Mouse (Mus musculus) heart, postnatal 14 days (tissue): ENCODE data around the gene Flcn. TPM values are rescaled to one million over a fixed set of nuclear protein-coding genes. Genes with fewer than 3 reads are reported as not detected.
"Not testable (repeated sequence)": the region's sequence is repeated elsewhere in the genome, so short reads cannot be mapped to it uniquely, and the experiment has no call there.

Experiments
- DNase-seq, 2 experiments: peaks; one replicate each; pipeline ENCODE4 v3.0.0; 2021 to 2022
- intact Hi-C: fragments of 180-260 bp; cut with DNase I; formaldehyde crosslinking; loops from one replicate; pipeline ENCODE4 v1.15.1; 2025
- long read RNA-seq, 2 experiments: library from polyadenylated mRNA; stranded (forward); transcript quantifications; one replicate each; pipeline ENCODE4 v2.0.0; 2021
- total RNA-seq, 2 experiments: library from RNA; stranded (reverse); gene quantifications; 2 replicates each; pipeline ENCODE4 v1.2.3; 2021

Gene Flcn
- total RNA-seq = 10 to 100 TPM; 42.7 to 43.5 TPM
- long read RNA-seq, experiment 1, transcript Flcn-203 (13 exons, 3,437 nt) = major isoform, 51 of 64 reads
- long read RNA-seq, experiment 1, partial matches to known transcripts = 4 of 64 reads
- long read RNA-seq, experiment 1, other reads (novel, unspliced or antisense) = 9 of 64 reads
- long read RNA-seq, experiment 2, transcript Flcn-203 (13 exons, 3,437 nt) = major isoform, 41 of 52 reads
- long read RNA-seq, experiment 2, partial matches to known transcripts = 2 of 52 reads
- long read RNA-seq, experiment 2, other reads (novel, unspliced or antisense) = 8 of 52 reads

DNA sequence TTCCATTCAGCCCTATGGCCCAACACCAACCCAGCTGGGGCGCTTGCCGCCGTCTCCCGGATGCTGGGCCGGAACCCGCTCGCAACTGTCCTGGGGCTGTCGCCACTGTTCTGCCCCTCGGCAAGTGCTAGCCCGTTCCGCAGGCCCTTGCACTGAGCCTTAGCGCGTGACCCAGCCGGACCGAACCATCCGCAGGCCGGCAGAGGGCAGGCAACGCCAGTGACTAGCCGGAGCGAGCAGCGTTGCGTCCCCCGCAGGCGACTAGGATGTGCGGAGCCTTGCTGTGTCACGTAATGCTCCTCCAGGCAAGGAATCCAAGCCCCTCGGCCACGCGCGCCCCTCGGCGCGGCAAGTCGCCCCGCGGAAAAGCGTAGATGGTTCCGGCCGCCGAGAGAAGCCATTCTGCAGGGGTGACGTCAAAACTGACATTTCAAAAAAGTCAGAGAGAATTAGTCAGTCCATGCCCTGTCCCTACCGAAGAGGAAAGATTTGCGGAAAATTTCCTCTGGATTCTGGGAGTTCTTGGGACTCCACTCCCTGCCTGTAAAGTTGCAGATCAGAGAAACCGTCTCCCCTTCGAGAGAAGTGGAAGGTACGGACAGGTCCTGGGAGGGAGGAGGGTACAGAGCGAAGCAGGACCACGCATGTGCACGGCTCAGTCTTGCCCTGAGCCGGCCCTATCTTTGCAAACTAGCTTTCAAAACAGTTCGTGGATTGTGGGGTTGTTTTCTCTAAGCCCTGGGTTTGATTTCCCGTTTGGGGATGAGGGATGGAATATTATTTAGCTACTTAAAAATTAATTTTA, at the start of gene Flcn:
TSS of gene Flcn (minus strand) at position 347 of the 805 bp plus-strand sequence.
- DNase-seq = peak; percentile 85 to 87
- intact Hi-C loops = no loop called here

DNA sequence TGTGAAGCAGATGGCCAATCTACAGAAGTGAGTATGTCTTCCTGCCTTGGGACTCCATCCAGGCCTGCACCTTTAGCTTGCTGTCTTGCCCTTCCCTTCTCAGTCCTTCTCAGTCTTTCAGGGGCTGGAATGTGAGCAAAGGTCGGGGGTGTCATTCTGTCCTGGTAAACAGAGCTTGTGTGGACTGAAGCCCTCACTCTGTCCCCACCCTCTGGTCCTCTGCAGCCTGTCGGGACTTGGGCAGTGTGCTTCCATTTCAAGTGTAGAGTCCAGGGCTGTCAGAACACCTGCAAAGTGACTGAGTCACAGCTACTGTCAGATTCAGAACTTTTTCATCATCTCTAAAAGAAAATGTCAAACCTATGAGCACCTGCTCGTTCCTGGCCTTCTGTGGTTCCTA, 43.0 kb upstream of the Flcn start:
- DNase-seq = no peak
- intact Hi-C loops = no loop called here

DNA sequence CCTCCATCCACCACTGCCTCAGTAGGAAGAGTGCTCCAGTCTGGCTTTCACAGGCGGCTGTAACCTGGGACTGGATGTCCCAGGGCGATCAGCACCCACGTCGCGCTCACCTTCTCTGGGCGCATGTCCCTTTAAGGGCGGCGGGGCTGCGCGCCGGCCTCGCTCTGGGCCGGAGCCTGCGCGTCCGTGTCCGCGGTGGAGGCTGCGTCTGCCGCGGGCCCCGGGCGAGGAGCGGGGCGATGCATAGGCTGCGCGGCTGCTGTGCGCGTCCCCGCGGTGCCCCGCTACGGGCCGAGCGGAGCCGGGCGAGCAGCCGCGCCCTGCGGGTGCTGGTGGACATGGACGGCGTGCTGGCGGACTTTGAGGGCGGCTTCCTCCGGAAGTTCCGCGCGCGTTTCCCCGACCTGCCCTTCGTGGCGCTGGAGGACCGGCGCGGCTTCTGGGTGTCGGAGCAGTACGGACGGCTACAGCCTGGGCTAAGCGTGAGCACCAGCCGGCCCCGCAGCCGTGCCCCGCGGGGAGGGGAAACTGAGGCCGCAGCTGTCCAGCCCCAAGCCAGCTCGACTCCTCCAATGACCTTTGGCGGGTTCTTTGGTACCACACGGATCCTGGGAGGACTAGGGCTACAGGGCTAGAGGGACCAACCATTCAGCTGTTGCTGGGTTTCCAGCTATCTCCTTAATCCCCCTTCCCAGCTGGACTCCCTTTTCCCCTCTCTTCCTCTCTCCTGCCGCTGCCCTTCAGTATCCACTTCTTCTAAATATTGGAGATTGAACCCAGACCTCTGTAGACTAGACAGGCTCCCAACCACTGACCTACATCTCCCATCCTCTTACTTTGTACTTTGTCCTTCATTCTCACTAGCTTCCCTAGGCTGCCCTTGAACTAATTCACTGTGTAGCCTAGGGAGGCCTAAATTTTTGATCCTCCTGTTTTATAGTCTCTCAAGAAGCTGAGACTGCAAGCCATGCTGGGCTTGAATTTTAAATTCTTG, 38.4 kb upstream of the Flcn start:
- intact Hi-C loops = no loop called here
- DNase-seq = peak; percentile 84 to 86

DNA sequence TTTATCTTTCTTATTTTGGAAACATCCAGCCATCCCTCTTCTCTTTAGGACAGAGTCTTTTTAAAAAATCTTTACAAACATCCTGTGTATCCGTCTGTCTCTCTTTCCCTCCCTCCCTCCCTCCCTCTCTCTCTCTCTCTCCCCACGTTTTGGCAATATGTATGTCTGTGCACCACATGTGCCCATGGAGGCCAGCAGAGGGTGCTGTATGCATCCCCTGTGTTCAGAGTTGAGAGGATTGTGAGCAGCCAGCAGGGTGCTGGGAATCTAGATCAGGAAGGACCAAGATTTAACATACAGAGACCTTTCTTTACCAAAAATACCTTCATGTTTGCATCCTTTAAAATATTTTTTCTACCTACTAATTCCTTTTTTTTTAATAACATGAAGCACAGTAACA, 37.3 kb upstream of the Flcn start:
- intact Hi-C loops = no loop called here
- DNase-seq = peak; percentile 38 to 52

DNA sequence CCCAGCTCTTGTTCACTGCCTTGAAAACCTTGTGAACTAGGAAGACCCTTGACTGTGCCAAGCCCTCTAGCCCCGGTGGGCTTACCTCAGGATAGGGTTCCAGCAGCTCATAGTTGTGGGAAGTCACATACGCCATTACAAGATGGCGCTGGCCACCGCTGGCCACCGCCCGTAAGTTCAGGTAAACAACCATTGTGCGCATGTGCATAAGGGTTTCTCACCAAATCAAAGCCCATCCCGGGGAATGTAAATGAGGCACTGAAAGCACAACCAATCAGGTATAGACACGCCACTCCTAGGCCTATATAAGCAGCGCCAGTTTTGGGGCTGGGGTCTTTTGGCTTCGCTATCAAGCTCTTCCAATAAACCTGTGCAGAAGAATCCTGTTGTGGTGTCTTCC, 36.5 kb upstream of the Flcn start:
- intact Hi-C loops = no loop called here
- no peak for DNase-seq

DNA sequence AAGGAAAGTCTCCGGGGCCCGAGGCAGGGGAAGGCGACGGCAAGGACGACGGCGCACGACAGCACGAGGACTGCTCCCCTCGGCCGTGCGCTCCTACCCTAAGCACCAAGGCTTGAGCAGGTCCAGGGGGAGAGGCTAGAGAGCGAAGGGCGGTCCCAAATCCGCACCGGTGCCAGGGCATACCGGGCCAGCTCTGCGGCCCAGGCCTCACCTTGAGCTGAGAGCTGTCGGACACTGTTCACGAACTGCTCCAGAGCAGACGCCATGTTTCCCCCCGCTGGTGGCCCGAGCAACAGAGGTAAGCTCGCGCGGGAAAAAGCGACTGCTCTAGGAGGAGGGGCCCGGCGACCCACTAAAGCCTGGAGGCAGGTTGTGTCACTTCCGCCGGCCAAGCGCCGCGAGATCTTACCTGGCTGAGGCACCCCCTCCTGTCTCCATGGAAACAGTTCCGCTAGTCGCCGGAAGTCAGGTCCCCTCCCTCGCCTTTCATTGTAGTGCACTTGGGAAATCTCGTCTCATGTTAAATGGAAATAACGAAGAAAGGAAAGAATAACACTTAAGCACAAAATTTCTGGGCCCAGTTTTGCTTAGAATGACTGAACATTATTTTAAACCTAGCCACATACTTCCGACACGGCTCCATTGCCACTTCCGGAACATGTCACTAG, 29.8 kb upstream of the Flcn start, which contains the start of gene Cops3:
TSS of gene Cops3 (minus strand) at position 380 of the 668 bp plus-strand sequence.
- DNase-seq = peak; percentile 93 to 95
- intact Hi-C loops = no loop called here

DNA sequence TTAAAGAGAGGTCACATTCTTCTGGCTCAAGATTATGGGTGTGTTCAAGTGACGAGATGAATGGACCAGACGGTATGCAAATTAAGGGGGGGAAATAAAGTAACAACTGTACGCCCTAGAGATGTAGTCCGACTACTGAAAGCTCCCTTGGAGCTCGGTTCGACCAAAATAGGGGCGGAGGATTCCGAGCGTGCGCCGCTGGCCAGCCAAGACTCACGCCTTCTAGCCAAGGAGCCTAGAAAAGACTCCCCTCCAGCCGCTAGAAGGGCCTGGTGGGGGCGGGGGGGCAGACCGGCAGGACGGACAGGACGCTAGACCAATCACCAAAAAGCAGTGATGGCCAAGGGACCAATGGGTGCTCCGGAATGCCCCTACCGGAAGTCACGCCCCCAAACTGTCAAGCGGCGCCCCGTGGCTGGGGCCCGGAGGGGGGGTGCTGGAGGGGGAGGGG, 29.2 kb upstream of the Flcn start, which contains the start of gene Nt5m:
TSS of gene Nt5m (plus strand) at position 440 of the 451 bp plus-strand sequence.
- intact Hi-C loops = no loop called here
- DNase-seq = peak; percentile 94 to 96

DNA sequence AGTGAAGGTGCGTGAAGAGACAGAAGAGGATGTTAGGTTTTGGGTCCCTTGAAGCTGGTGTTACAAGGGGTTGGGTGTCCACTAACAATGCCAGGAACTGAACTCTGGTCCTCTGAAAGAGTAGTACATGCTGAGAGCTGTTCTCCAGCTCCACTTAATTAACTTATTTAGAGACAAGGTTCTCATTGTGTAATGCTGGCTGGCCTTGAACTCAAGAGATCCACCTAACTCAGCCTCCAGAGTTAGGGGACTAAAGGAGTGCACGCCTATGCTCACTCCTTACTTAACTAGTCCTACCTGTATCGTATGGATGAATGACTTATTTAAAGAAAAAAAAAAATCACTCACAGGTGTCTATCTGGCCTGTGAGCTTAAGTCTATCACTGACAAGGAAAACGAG, 28.6 kb upstream of the Flcn start:
- DNase-seq = no peak
- intact Hi-C loops = no loop called here

DNA sequence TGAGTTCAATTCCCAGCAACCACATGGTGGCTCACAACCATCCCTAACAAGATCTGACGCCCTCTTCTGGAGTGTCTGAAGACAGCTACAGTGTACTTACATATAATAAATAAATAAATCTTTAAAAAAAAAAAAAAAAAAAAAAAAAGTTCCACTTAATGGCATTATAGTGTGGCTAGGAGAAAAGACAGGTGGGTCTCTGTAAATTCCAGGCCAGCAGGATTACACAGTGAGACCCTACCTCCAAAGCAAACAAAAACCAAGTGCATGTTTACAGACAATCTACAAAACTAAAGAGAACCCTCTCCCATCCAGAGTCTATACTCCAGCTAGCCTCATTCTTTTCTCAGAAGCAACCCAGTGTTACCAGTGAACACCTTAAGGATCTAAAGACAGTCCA, 28.0 kb upstream of the Flcn start:
- DNase-seq, intact Hi-C loops: not testable (repeated sequence)

DNA sequence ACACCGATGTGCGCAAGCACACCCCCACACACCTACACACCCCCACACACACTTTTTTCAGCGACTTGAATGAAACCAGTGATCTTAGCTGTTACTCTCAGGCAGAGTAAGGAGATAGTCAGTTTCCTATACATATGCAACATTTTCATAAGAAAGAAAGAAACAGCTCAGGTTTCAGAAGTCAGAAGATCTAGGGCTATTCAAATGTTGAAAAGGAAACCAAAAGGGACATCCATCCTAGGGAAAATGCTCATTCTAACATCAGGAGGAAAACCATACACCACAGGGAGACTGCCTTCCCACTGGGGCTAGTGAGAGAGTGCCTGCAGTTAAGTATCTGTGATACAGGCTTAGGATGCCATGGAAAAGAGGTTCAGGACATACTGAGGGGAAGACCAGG, 11.8 kb upstream of the Flcn start:
- intact Hi-C loops = no loop called here
- DNase-seq = no peak

DNA sequence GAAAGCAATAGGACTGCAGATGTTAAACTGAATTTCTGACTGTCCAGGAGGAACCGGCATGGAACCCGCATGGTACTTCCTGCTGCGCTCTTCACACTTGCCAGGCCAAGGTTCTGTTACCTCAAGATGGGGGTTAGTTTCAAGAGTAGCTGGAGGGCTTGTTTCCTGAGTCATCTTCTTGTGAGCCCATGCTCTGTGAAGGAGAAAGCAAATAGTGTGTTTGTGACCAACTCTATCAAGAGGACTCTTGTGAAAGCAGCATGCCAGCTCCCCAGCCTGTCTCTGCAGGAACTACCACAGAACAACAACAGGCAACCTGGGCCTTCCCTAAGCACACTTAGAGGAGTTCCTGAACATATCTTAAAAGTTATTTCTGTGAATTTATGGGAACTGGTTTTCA, 8.1 kb upstream of the Flcn start:
- DNase-seq = no peak
- intact Hi-C loops = no loop called here

DNA sequence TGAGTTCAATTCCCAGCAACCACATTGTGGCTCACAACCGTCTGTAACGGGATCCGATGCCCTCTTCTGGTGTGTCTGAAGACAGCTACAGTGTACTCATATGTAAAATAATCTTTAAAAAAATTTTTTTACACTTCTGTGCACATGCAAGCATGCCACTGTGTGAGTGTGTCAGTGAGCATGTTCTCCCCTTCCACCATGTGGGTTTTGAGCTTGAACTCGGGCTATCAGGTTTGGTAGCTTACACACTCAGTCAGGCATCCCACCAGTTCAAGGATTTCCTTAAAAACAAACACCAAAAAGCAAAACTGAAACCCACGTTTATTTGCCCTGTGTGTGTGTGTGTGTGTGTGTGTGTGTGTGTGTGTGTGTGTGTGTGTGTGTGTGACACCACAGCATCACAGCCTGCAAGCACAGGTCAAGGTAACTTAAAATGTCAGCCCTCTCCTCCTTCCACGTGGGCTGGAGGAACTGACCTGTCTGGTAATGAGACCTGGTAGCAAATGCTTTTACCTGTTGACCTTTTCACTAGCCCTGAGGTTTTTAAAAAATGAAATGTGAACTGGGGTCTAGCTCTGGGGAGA, 5.8 kb upstream of the Flcn start:
- no peak for DNase-seq
- intact Hi-C loops = no loop called here

DNA sequence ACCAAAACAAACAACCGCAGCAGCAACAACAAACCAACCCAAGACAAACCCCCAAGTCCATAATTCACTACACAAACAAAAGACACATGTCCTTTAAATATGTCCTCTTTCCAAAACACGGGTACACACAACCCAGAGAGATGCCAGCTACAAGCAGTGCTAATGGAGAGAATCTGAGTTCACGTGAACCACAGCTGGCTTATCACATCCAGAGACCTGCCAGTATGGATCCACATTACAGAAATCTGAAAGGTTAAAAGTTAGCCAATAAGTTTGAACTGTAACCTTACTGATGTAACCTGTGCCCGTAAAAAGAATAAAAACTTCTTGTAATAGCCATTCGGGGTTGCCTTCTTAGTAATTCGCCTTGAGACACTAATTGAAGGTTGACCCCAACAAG, 5.1 kb upstream of the Flcn start:
- intact Hi-C loops = no loop called here
- DNase-seq = no peak

DNA sequence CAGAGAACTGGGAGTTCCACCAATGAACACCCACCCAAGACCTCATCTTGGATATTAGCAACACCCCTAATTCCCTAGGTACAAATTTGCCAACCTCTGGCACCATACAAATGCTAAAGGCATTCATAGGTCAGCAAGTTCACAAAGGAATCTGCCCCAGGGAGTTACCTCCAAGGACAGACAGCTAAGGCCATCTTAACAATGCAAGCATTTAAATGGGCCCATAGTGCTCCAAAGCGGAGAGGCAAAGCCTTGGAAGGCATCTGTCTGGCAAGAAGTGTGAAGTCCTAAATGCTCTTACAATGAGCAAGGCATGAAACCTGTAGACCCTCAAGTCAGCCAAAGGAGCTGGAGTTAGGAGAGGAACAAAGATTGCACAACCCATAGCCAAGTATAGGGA, 4.5 kb upstream of the Flcn start:
- no peak for DNase-seq
- intact Hi-C loops = no loop called here

DNA sequence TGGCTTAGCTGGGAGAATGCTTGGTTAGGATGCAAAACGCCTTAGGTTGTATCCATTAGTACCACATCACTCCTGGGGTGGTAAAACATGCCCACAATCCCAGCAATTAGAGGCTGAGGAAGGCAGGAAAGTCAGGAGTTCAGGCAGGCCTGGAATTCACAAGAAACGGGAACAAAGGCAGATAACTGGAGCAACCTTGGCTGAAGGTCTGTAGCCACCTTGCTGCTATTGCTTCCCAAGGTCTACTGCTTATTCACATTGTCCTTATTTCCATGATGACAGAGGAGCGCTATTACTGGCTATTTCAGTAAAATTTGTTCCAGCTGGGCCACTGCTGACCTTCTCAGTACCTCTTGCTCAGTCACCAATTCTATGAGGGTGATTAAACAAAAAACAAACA, 3.5 kb upstream of the Flcn start:
- intact Hi-C loops = no loop called here
- DNase-seq = no peak

DNA sequence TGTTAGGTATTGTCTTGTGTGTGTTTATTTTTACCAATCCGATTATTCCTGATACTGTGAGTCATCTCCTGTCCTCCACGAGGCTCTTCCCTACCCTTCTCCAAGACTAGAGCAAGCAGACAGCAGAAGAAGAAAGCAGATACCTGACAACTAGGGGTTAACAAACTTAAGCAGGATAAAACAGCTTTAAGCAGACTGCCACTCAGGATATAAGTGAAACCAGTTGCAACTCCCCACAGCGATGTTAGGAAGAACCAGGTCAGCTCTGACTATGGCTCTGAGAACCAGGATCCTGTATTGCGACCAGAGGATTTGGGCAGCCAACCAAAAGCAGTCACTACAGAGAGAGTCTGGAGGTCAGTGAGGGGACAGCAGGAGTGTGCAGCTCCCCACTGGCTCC, 1.4 kb upstream of the Flcn start:
- no peak for DNase-seq
- intact Hi-C loops = no loop called here

DNA sequence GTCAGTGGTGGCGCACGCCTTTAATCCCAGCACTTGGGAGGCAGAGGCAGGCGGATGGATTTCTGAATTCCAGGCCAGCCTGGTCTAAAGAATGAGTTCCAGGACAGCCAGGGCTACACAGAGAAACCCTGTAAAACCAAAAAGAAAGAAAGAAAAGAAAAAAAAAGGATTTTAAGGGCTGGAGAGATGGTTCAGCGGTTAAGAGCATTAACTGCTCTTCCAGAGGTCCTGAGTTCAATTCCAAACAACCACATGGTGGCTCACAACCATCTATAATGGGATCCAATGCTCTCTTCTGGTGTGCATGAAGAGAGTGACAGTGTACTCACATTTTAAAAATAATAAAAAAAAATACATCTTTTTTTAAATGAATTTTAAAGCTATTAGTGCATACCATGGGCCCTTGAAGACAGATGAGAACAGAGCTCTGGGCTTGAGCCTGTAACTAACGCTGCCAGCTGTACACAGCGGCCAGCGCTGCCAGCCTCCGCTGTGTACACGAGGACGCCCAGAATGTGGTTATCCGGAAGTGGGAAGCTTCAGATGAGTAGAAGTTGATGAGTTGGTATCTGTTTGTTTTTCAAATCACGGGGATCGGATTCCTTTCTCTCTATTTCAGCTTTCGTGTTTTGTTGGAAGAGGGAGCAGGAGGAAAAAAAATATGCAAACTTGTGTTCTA, 803 bp upstream of the Flcn start:
- intact Hi-C loops = no loop called here
- no peak for DNase-seq

DNA sequence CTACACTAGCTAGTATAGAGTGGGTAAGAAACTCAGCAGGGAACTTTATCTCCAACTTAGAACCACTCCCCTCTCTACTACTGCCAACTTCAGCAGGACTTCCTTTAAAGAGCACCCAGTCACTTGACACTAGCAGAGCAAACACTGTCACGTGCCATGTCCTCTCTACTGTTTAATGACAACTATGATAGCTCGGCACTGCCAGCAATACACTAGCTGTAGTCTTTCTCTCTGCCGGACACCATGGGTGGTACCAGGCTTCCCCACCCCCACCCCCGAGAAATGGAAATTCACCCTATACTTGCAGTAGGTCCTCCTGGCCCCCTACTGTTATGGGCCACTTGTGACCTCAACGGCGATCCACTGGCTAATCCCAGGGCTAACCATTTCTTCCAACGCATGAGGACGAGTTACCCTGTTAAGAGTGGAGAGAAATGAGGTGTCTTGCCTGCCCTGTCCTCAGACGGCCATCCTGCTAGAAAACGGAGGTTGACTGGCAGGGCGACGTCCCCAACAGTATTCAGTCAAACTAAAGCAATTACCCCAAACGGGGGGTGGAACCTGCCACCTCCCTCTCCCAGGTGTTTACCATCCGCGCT, 646 bp downstream of the Flcn start:
- peak; percentile 21 to 46 for DNase-seq
- intact Hi-C loops = no loop called here
